Mouse (Mus musculus): ENCODE measurements around the gene Nell1. TPM values are rescaled to one million over a fixed set of nuclear protein-coding genes. Genes with fewer than 3 reads are reported as not detected.

Nell1 gene
- polyA plus RNA-seq, 1 experiment from 2014 or later, result 30.2 TPM

- no peaks in the 10 kb centered on the region for H3K36me3 ChIP-seq (replicated peaks)
- no peak for ATAC-seq (replicated peaks)
- H3K4me3 ChIP-seq, result no peak overlapping the region
- no peak overlapping the region for H3K27ac ChIP-seq
- no peaks in the 10 kb centered on the region for H3K9me3 ChIP-seq
- H3K4me1 ChIP-seq, result no peaks in the 10 kb centered on the region
- 44% methylated on average over 8 of the region's 8 CpGs for WGBS
- no peak overlapping the region for H3K9ac ChIP-seq
- no peak overlapping the region for H3K4me2 ChIP-seq
- H3K27me3 ChIP-seq (replicated peaks), result no peaks in the 10 kb centered on the region
These were observed 131.1 kb downstream of the Nell1 start for GRCm38 (mm10) chr7:50105612-50106321.

- WGBS, result 73% methylated on average over 2 of the region's 2 CpGs
- no peak overlapping the region for H3K4me3 ChIP-seq
- H3K4me2 ChIP-seq, result no peak overlapping the region
- no peak overlapping the region for H3K27ac ChIP-seq
- no peak for ATAC-seq (replicated peaks)
- H3K4me1 ChIP-seq, result no peaks in the 10 kb centered on the region
- H3K9ac ChIP-seq, result no peak overlapping the region
- H3K9me3 ChIP-seq, result no peaks in the 10 kb centered on the region
- no peaks in the 10 kb centered on the region for H3K27me3 ChIP-seq (replicated peaks)
- H3K36me3 ChIP-seq (replicated peaks), result no peaks in the 10 kb centered on the region
These were observed 132.6 kb downstream of the Nell1 start for GRCm38 (mm10) chr7:50107261-50107660.

GRCm38 (mm10) chr7:50118348-50118747, 143.7 kb downstream of the Nell1 start:
- ATAC-seq (replicated peaks), result no peak
- Histone ChIP-seq H3K36me3 (replicated peaks) (no peaks in the 10 kb centered on the region), H3K27ac (no peak overlapping the region), H3K4me3 (no peak overlapping the region), H3K9ac (no peak overlapping the region), H3K4me2 (no peak overlapping the region), H3K9me3 (no peaks in the 10 kb centered on the region), H3K27me3 (replicated peaks) (no peaks in the 10 kb centered on the region), H3K4me1 (no peaks in the 10 kb centered on the region)
- 89% methylated on average over 5 of the region's 5 CpGs for WGBS

- Histone ChIP-seq H3K27me3 (replicated peaks) (no peaks in the 10 kb centered on the region), H3K4me1 (no peaks in the 10 kb centered on the region), H3K27ac (no peak overlapping the region), H3K9me3 (no peaks in the 10 kb centered on the region), H3K4me3 (no peak overlapping the region), H3K4me2 (no peak overlapping the region), H3K9ac (no peak overlapping the region), H3K36me3 (replicated peaks) (no peaks in the 10 kb centered on the region)
- WGBS, result 90% methylated on average over 3 of the region's 3 CpGs
- no peak for ATAC-seq (replicated peaks)
These were observed 163.0 kb downstream of the Nell1 start for GRCm38 (mm10) chr7:50137706-50138105.

- no peaks in the 10 kb centered on the region for H3K9me3 ChIP-seq
- WGBS, result 95% methylated on average over 7 of the region's 7 CpGs
- H3K36me3 ChIP-seq (replicated peaks), result no peaks in the 10 kb centered on the region
- H3K27me3 ChIP-seq (replicated peaks), result no peaks in the 10 kb centered on the region
- no peak overlapping the region for H3K9ac ChIP-seq
- no peak overlapping the region for H3K4me2 ChIP-seq
- H3K27ac ChIP-seq, result no peak overlapping the region
- no peak for ATAC-seq (replicated peaks)
- H3K4me3 ChIP-seq, result no peak overlapping the region
- H3K4me1 ChIP-seq, result no peaks in the 10 kb centered on the region
These were observed 174.7 kb downstream of the Nell1 start for GRCm38 (mm10) chr7:50149326-50149725.

- Histone ChIP-seq H3K4me1 (no peaks in the 10 kb centered on the region), H3K4me2 (no peak overlapping the region), H3K27me3 (replicated peaks) (no peaks in the 10 kb centered on the region), H3K4me3 (no peak overlapping the region), H3K36me3 (replicated peaks) (no peaks in the 10 kb centered on the region), H3K9ac (no peak overlapping the region), H3K27ac (no peak overlapping the region), H3K9me3 (no peaks in the 10 kb centered on the region)
- ATAC-seq (replicated peaks), result no peak
- 65% methylated on average over 2 of the region's 2 CpGs for WGBS
These were observed 176.2 kb downstream of the Nell1 start for GRCm38 (mm10) chr7:50150838-50151237.

- H3K9ac ChIP-seq, result no peak overlapping the region
- no peak overlapping the region for H3K27ac ChIP-seq
- no peak overlapping the region for H3K4me3 ChIP-seq
- H3K4me2 ChIP-seq, result no peak overlapping the region
- no peaks in the 10 kb centered on the region for H3K9me3 ChIP-seq
- H3K36me3 ChIP-seq (replicated peaks), result no peaks in the 10 kb centered on the region
- H3K4me1 ChIP-seq, result no peaks in the 10 kb centered on the region
- no peak for ATAC-seq (replicated peaks)
- H3K27me3 ChIP-seq (replicated peaks), result no peaks in the 10 kb centered on the region
- WGBS, result 73% methylated on average over 2 of the region's 2 CpGs
These were observed 179.0 kb downstream of the Nell1 start for GRCm38 (mm10) chr7:50153618-50154017.

- Histone ChIP-seq H3K9me3 (no peaks in the 10 kb centered on the region), H3K4me2 (no peak overlapping the region), H3K4me1 (no peaks in the 10 kb centered on the region), H3K9ac (no peak overlapping the region), H3K27me3 (replicated peaks) (no peaks in the 10 kb centered on the region), H3K36me3 (replicated peaks) (no peaks in the 10 kb centered on the region), H3K4me3 (no peak overlapping the region), H3K27ac (no peak overlapping the region)
- no peak for ATAC-seq (replicated peaks)
- WGBS, result 92% methylated on average over 5 of the region's 5 CpGs
These were observed 187.9 kb downstream of the Nell1 start for GRCm38 (mm10) chr7:50162602-50163001.

GRCm38 (mm10) chr7:50168778-50169177, 194.1 kb downstream of the Nell1 start:
- ATAC-seq (replicated peaks), result no peak
- no peak overlapping the region for H3K27ac ChIP-seq
- no peaks in the 10 kb centered on the region for H3K9me3 ChIP-seq
- no peaks in the 10 kb centered on the region for H3K27me3 ChIP-seq (replicated peaks)
- H3K4me3 ChIP-seq, result no peak overlapping the region
- no peak overlapping the region for H3K9ac ChIP-seq
- no peaks in the 10 kb centered on the region for H3K4me1 ChIP-seq
- H3K36me3 ChIP-seq (replicated peaks), result no peaks in the 10 kb centered on the region
- H3K4me2 ChIP-seq, result no peak overlapping the region

GRCm38 (mm10) chr7:50186306-50186705, 211.6 kb downstream of the Nell1 start:
- Histone ChIP-seq H3K27me3 (replicated peaks) (no peaks in the 10 kb centered on the region), H3K9me3 (no peaks in the 10 kb centered on the region), H3K27ac (no peak overlapping the region), H3K4me1 (no peaks in the 10 kb centered on the region), H3K4me3 (no peak overlapping the region), H3K36me3 (replicated peaks) (no peaks in the 10 kb centered on the region), H3K4me2 (no peak overlapping the region), H3K9ac (no peak overlapping the region)
- 90% methylated on average over 6 of the region's 6 CpGs for WGBS
- ATAC-seq (replicated peaks), result no peak

GRCm38 (mm10) chr7:50193955-50194354, 219.3 kb downstream of the Nell1 start:
- Histone ChIP-seq H3K36me3 (replicated peaks) (no peaks in the 10 kb centered on the region), H3K4me2 (no peak overlapping the region), H3K4me1 (no peaks in the 10 kb centered on the region), H3K4me3 (no peak overlapping the region), H3K9me3 (no peaks in the 10 kb centered on the region), H3K27ac (no peak overlapping the region), H3K27me3 (replicated peaks) (no peaks in the 10 kb centered on the region), H3K9ac (no peak overlapping the region)
- 90% methylated on average over 7 of the region's 7 CpGs for WGBS
- ATAC-seq (replicated peaks), result no peak

- H3K27me3 ChIP-seq (replicated peaks), result no peaks in the 10 kb centered on the region
- H3K9me3 ChIP-seq, result no peaks in the 10 kb centered on the region
- no peak for ATAC-seq (replicated peaks)
- H3K27ac ChIP-seq, result no peak overlapping the region
- H3K4me2 ChIP-seq, result no peak overlapping the region
- 59% methylated on average over 3 of the region's 3 CpGs for WGBS
- no peak overlapping the region for H3K4me3 ChIP-seq
- no peaks in the 10 kb centered on the region for H3K36me3 ChIP-seq (replicated peaks)
- H3K9ac ChIP-seq, result no peak overlapping the region
- no peaks in the 10 kb centered on the region for H3K4me1 ChIP-seq
These were observed 220.5 kb downstream of the Nell1 start for GRCm38 (mm10) chr7:50195080-50195611.

- Histone ChIP-seq H3K27ac (no peak overlapping the region), H3K4me1 (no peaks in the 10 kb centered on the region), H3K27me3 (replicated peaks) (no peaks in the 10 kb centered on the region), H3K4me3 (no peak overlapping the region), H3K9ac (no peak overlapping the region), H3K4me2 (no peak overlapping the region), H3K36me3 (replicated peaks) (no peaks in the 10 kb centered on the region), H3K9me3 (no peaks in the 10 kb centered on the region)
- WGBS, result 83% methylated on average over 2 of the region's 2 CpGs
- ATAC-seq (replicated peaks), result no peak
These were observed 230.6 kb downstream of the Nell1 start for GRCm38 (mm10) chr7:50205268-50205667.

Data from midbrain, embryonic 15.5 days (tissue).